Mouse (Mus musculus) monocyte, adult 5-6 weeks (primary cell): ENCODE measurements at regions not wholly inside any gene's neighbourhood (a gene's known extent, or its start where the extent isn't known, plus 50 kb on each side); places are given as distances from the start of the nearest gene placed in this dataset.
"Not testable (repeated sequence)": the region's sequence is repeated elsewhere in the genome, so short reads cannot be mapped to it uniquely, and the experiment has no call there.

Experiments used
- ATAC-seq: fragments of 153-309, 156-312 bp; replicated peaks from 2 replicates; pipeline ENCODE4 v1.8.0; 2017; ENCODE audit warnings: mild to moderate bottlenecking; ENCODE audit not compliant: low TSS enrichment, insufficient number of reproducible peaks, severe bottlenecking, poor library complexity, low FRiP score

DNA sequence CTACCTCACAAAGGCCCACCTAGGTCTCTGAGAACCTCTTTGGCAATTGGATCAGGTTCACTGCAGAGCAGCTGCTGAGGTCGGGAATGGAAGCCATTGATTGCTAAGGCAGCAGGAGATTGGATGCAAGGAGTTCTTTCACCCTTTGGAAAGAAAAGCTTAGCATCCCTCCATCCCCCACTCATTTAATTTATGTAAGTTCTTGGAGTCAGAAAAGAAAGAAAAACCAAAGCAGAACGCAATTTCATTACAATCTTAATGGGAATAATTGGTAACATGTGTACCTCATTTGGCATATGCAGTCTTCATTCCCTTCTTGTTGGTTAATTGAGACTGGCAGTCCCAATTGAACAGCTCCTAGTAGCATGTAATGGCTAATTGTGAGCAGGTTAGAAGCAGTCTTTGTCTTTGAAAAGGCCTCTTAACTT lies 96.4 kb downstream of the Dusp6 start:
- ATAC-seq: no peak

- not testable (repeated sequence) for ATAC-seq
These were observed 97.6 kb downstream of the Dusp6 start for GRCm38 (mm10) chr10:99360601-99361000.

DNA sequence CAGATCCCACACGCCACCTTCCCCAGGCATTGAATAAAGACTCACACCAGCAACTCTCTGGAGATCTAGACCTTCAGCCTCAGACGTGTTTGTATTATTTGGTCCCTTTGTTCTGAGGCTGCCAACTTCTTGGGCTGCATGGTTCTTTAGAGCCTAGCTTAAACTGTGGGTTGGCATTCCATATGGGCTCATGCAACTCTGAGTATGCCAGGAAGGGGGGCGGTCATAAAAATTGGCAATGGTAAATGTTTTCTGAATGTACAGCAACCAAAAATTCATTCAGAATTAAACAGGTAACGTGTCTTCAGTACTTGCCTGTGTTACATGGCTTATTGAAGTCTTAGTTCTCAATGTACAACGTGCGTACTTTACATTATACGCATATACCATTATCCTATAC lies 103.1 kb downstream of the Dusp6 start:
- no peak for ATAC-seq

GRCm38 (mm10) chr10:99367757-99368156 lies 104.7 kb downstream of the Dusp6 start:
- no peak for ATAC-seq

DNA sequence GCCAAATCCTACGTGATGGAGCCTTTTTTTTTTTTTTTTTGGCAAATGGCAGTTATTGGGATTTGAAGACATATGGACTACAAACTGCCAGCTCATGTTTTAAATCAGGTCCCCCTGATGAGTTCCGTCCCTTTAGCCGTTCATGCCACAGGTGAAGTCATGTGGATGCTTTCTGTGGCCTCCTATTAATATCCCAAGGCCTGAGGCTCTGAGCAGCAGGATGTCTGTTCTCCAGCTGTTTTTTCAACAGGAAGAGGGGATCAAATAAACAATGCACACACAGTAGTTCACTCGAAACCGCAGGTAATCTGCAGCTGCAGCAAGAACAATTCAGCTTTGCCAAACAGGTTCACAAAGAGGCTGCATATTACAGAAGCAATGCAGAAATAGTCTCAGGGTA lies 112.1 kb downstream of the Dusp6 start:
- ATAC-seq: no peak

DNA sequence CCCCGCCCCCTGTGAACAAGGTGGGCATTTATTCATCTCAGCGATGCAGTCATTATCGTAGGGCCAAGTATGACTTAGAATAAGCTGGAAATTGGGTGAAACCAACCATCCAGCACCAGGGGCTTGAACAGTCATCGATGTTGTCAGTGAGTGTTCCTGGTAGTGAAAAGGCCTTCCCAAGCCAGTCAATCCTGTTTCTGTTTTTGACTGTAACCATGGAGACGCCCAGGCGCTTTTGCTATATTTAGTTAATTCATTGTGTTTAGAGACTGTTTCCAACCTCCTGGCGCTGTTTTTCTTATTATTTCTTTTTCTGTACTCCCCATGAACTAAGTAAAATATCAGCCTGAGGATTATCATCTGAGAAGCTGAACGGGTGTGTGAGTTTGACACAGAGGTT lies 113.4 kb downstream of the Dusp6 start:
- ATAC-seq: no peak

- no peak for ATAC-seq
These were observed 114.5 kb downstream of the Dusp6 start for GRCm38 (mm10) chr10:99377548-99377947.

DNA sequence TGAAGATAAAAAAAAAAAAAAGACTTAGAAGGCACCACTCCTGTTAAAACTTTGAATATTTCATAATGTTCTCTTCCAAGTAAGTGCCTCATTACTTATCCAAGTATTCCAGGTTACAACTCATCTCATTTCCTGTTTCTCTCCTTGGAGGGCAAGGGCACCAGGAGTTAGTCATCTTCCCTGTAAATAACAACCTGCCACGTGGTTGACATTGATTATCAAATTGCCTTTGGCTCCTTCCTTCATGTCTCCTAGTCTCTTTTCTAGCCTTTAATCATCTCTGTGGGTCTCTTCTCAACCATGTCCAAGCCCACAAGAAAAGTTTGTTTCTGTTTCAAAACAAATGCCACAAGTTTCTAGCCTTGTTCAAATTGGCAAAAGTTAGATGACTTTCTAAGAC lies 116.1 kb downstream of the Dusp6 start:
- ATAC-seq: no peak

DNA sequence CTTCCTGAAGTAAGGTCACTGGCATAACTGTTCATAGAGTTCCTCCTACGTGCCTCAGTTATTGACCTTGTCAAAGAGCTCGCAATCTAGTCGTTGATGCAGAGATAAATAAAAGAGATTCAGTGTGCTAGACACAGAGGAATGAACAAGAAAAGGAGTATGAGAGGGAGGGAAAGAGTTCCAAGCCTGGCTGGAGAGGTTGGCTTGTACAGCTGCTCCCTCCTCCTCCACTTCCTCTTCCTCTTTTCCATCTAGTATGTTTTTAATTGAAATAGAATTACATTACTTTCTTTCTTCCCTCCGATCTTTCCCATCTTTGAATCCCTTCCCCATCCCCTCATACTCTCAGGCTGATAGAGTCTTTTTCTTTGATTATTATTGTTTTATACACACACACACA lies 117.1 kb downstream of the Dusp6 start:
- ATAC-seq: no peak

- ATAC-seq: no peak
These were observed 120.0 kb downstream of the Dusp6 start for GRCm38 (mm10) chr10:99383028-99383427.

DNA sequence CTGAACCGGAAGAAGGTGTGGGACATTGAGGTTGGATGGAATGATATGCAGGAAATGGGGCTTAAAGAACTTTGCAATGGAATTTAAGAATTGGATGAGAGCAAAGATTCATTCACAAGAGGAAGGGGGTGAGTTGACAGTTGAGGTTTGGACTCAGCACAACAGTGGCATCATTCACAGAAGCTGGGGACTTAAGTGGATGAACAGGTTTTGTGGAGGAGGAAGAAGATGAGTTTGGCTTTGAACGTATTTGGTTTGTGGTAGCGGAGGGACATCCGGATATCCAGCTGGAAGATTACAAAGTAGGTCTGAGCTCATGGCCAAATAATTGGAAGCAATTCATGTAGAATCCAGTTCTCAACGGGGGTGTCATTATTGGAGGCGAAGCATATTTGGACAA lies 121.3 kb downstream of the Dusp6 start:
- no peak for ATAC-seq

DNA sequence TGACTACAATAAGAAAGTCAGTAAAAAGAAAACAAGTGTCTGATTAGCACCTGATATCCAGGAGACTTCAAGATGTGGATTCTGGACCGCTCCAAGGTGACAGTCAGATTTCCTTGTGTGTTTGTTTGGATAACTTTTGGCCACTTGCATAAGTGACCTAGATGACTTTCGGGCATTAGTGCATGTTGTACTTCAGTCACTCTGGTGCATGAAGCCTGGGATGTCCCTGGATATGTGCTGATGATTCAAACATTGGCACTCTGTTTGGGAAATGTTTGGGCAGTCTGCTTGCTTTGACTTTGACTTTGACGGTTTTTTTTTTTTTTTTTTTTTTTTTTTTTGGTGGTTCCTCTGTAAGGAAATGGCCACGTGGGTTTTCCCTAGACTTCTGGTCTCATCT lies 121.8 kb downstream of the Dusp6 start:
- no peak for ATAC-seq

DNA sequence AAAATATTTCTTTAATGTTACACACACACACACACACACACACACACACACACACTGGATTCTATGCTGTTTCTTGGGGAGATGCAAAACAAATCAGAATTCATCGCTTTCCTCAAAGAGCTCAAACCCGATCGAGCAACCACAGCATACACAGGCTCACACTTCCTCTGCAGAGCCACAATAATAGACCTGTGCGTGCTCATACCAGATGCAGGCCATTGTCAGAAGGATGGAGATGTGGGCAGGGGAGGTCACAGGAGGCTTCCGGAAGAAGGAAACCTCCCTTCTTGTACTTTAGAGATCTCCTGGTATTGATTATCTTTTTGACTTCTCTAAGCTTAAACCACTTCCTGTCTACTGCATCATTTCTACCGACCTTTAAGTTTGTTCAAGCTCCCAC lies 122.8 kb downstream of the Dusp6 start:
- 0 out of 2 replicates have a peak, but pooled peaks have one; percentile 28 for ATAC-seq

GRCm38 (mm10) chr10:99388526-99388925 lies 125.5 kb downstream of the Dusp6 start:
- no peak for ATAC-seq

DNA sequence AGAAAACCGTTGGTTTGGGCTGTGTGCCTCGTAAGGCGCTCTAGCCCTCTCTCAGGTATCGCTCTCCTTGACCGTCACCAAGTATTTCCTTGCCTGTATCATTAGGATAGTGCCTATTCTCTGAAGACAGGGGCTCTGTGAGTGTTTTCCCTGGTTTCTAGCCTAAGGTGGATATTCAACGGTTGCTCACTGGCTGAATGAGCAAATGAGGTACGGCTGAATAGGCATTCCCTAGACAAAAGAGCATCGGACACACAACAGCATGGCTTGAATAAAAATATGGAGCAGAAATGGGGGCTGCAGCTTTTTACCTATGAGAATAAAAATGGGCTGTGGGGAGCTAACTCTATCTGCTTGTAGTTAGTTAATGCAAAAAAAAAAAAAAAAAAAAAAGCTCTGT lies 126.0 kb downstream of the Dusp6 start:
- ATAC-seq: no peak

DNA sequence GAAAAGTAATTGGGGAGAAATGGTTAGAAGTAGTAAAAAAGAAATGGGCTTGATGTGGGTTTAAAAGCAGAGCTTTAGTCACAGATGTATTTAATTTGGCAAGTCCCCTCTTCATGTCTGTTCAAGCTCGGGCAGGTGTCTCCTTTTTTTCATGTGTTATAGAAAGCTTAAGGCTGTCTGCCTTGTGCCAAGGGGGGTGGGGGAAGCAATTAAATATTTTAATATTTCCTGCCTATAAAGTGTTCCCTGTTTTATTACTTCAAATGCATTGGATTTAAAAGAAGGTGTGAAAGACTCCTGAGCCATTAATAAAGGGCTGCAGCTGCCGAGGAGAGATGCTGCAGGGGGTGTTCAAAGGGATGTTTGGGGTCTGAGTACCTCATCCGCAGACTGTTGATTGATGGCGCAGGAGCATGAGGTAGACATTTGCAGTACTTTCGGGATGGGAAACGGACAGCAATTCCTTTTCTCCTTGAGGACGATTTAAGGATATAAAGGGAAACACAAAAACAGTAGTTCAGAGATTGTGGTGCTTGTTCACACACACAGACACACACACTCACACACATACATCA lies 127.7 kb downstream of the Dusp6 start:
- no peak for ATAC-seq

- ATAC-seq: no peak
These were observed 128.7 kb downstream of the Dusp6 start for GRCm38 (mm10) chr10:99391725-99392124.

- peak; percentile 72 for ATAC-seq
These were observed 129.9 kb downstream of the Dusp6 start for GRCm38 (mm10) chr10:99392979-99393378.

DNA sequence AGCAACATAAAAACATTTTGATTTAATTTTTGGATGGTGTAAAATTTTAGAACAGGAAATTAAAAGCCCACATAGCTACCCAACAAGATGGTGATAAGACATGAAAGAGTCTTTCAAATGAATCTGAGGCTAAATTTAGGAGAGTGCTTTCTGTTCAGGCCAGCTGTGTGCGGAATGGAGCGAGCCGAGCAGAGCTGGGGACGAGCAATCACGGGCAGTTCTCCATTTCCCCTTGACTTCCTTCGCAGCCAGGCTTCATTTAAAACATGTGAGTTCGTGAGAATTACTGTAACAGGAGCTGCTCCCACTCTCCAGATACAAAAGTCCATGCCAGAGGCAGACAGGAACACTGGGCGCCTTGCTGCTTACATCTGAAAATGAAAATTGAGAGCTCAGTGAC lies 130.5 kb downstream of the Dusp6 start:
- ATAC-seq: peak; percentile 58; the same call in 1 of the 2 replicates

DNA sequence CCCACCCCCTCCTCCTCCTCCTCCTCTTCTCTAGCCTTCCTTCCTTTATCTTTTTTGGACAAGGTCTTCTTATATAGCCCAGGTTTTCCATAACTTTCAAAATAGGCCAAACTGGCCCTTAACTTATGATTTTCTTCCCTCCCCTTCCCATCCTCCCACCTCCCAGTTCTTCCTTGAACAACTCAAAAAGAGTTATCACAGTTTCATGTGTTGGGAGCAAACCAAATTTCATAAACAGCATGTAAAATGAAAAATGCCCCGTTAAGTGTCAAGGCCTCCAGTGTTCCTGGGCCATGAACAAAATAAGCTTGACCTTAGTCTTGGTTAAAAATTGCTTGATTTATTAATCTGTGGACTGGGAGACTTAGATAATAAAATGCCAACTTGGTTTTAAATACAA lies 132.4 kb downstream of the Dusp6 start:
- no peak for ATAC-seq

GRCm38 (mm10) chr10:99396630-99397029 lies 133.6 kb downstream of the Dusp6 start:
- no peak for ATAC-seq
